Mouse (Mus musculus): Measurements from ENCODE around the gene Szt2.

DNA sequence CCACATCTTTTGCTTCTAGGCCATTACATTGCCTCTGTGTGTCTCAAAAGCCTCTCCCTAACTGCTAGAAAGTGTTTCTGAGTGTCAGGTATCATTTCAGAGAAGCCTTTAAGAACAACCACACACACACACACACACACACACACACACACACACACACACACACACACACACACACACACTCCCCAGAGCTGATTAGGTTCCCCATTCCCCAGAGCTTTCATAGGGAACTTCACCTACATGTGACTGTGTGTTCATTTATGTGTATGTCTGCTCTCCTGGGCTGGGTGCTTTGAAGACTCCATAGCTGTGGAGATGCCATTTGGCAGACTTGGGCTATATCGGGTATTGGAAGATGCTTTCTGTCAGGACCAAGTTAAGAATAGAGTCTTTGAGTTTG is 16.3 kb upstream of the Szt2 start:
- no peak for TF ChIP-seq GABPA (IDR thresholded peaks at IDR 0.05; ENCODE audit: insufficient replicate concordance, low read depth, low read length)
- TF ChIP-seq CTCF (conservative IDR thresholded peaks at IDR 0.05 in 1 of 2, IDR thresholded peaks at IDR 0.05 in 1 of 2; ENCODE audit: low read depth in 2 of 2, low read length in 2 of 2) = no peak
- no peak for TF ChIP-seq TBP (conservative IDR thresholded peaks at IDR 0.05; ENCODE audit: low read depth, low read length)
- TF ChIP-seq EP300 (IDR thresholded peaks at IDR 0.05; ENCODE audit: low read length) = no peak
- TF ChIP-seq POLR2A (IDR thresholded peaks at IDR 0.05; ENCODE audit: low read depth, low read length) = no peak
- TF ChIP-seq USF1 (IDR thresholded peaks at IDR 0.05; ENCODE audit: low read depth, low read length) = no peak
- TF ChIP-seq ZMIZ1 (IDR thresholded peaks at IDR 0.05; ENCODE audit: low read depth, low read length) = no peak
